Mouse (Mus musculus) lung, embryonic 14.5 days (tissue): Measurements from ENCODE around the gene Sdha. TPM values are rescaled to one million over a fixed set of nuclear protein-coding genes. Genes with fewer than 3 reads are reported as not detected.
A peak's percentile ranks its signal among the peaks of the same experiment; 100 is the strongest.

Experiments
- ATAC-seq: fragments of 200-750 bp; cut with Nextera tagmentation; 2 replicates; pipeline ENCODE4 v1.8.0; 2017; ENCODE audit warnings: mild to moderate bottlenecking, moderate TSS enrichment, moderate library complexity; ENCODE audit not compliant: insufficient read depth
- DNase-seq: peaks from one replicate; pipeline ENCODE4 v3.0.0-alpha.2; 2015
- H3K27ac ChIP-seq: fragments of 300-500 bp; sonication (generic); 2 replicates; pipeline ENCODE4 v1.5.1; 2014; ENCODE audit warnings: low read depth, mild to moderate bottlenecking, moderate library complexity
- H3K27me3 ChIP-seq: fragments of 300-500 bp; sonication (generic); 2 replicates; pipeline ENCODE4 v1.6.1; 2014; ENCODE audit warnings: low read length, control low read depth; ENCODE audit not compliant: insufficient read depth
- H3K36me3 ChIP-seq: fragments of 300-500 bp; sonication (generic); 2 replicates; pipeline ENCODE4 v1.6.1; 2014; ENCODE audit warnings: control low read depth; ENCODE audit not compliant: insufficient read depth
- H3K4me1 ChIP-seq: fragments of 300-500 bp; sonication (generic); 2 replicates; pipeline ENCODE4 v1.6.1; 2014; ENCODE audit warnings: antibody characterized with exemption, control low read depth; ENCODE audit not compliant: insufficient read depth
- H3K4me2 ChIP-seq: fragments of 300-500 bp; sonication (generic); 2 replicates; pipeline ENCODE4 v1.6.1; 2014; ENCODE audit warnings: mild to moderate bottlenecking
- H3K4me3 ChIP-seq: fragments of 300-500 bp; sonication (generic); 2 replicates; pipeline ENCODE4 v1.5.1; 2014; ENCODE audit warnings: low read depth, low read length
- H3K9ac ChIP-seq: fragments of 300-500 bp; sonication (generic); 2 replicates; pipeline ENCODE4 v1.6.1; 2014
- H3K9me3 ChIP-seq: fragments of 300-500 bp; sonication (generic); 2 replicates; pipeline ENCODE4 v1.6.1; 2016; ENCODE audit warnings: low read depth, low read length, control low read depth
- CTCF ChIP-seq: IDR thresholded peaks from 2 replicates; pipeline ENCODE4 v1.5.1; 2016; ENCODE audit warnings: antibody characterized with exemption, low read depth
- WGBS: fragments of 180-500 bp; shearing (Covaris S2); extraction: QIAGEN DNeasy Blood & Tissue Kit; methylation state at CpG from one replicate; pipeline ENCODE4 v1.1.7; 2014; 5-methylcytosine and 5-hydroxymethylcytosine counted together
- polyA plus RNA-seq: library from polyadenylated mRNA; unstranded; fragments of >200 nt; fragmentation: Nextera tagmentation; extraction: Ambion mirVana; gene quantifications from 2 replicates; pipeline ENCODE4 v1.2.1, GENCODE M21; 2014

Sdha gene
- polyA plus RNA-seq, 1 experiment from 2014 or later, result 242 TPM

- Histone ChIP-seq H3K4me2 (no peak overlapping the region), H3K27ac (no peak overlapping the region), H3K9me3 (no peaks in the 10 kb centered on the region), H3K4me1 (no peaks in the 10 kb centered on the region), H3K9ac (no peak overlapping the region), H3K4me3 (no peak overlapping the region), H3K36me3 (peaks cover 30% of the 10 kb centered on the region), H3K27me3 (no peaks in the 10 kb centered on the region)
- ATAC-seq, result no peak
- peak; percentile 39 for TF ChIP-seq CTCF
- no peak for DNase-seq
- 78% methylated on average over 10 of the region's 10 CpGs for WGBS
These were observed 47.7 kb downstream of the Sdha start for GRCm38 (mm10) chr13:74302050-74303037.

GRCm38 (mm10) chr13:74301607-74301984 lies 48.5 kb downstream of the Sdha start:
- ATAC-seq, result no peak; the same call in none of the 2 replicates
- no peak for TF ChIP-seq CTCF
- Histone ChIP-seq H3K36me3 (peaks cover 25% of the 10 kb centered on the region), H3K4me2 (no peak overlapping the region), H3K27me3 (no peaks in the 10 kb centered on the region), H3K9ac (no peak overlapping the region), H3K9me3 (no peaks in the 10 kb centered on the region), H3K4me3 (no peak overlapping the region), H3K4me1 (no peaks in the 10 kb centered on the region), H3K27ac (no peak overlapping the region)
- WGBS, result 69% methylated on average over 6 of the region's 6 CpGs
- DNase-seq, result no peak

- DNase-seq, result peak; percentile 88
- no peak overlapping the region for H3K4me2 ChIP-seq
- WGBS, result 39% methylated on average over 4 of the region's 4 CpGs
- H3K4me3 ChIP-seq, result no peak overlapping the region
- no peak overlapping the region for H3K9ac ChIP-seq
- H3K27ac ChIP-seq, result no peak overlapping the region
- ATAC-seq, result peak; percentile 81
- H3K4me1 ChIP-seq, result no peaks in the 10 kb centered on the region
- no peaks in the 10 kb centered on the region for H3K27me3 ChIP-seq
- TF ChIP-seq CTCF, result peak; percentile 94
- H3K36me3 ChIP-seq, result peaks cover 25% of the 10 kb centered on the region
- no peaks in the 10 kb centered on the region for H3K9me3 ChIP-seq
These were observed 49.0 kb downstream of the Sdha start for GRCm38 (mm10) chr13:74300925-74301606.

- WGBS, result 53% methylated on average over 7 of the region's 7 CpGs
- Histone ChIP-seq H3K4me3 (no peak overlapping the region), H3K4me2 (no peak overlapping the region), H3K4me1 (no peaks in the 10 kb centered on the region), H3K27ac (no peak overlapping the region), H3K9me3 (no peaks in the 10 kb centered on the region), H3K9ac (no peak overlapping the region), H3K27me3 (peaks cover 5% of the 10 kb centered on the region; the same call in 1 of the 2 replicates), H3K36me3 (no peaks in the 10 kb centered on the region)
- ATAC-seq, result no peak
- DNase-seq, result no peak
- TF ChIP-seq CTCF, result no peak
These were observed 53.7 kb downstream of the Sdha start for GRCm38 (mm10) chr13:74296376-74296775.

GRCm38 (mm10) chr13:74292167-74292566 lies 57.9 kb downstream of the Sdha start, which contains the start of gene Ahrr:
Gene Ahrr, minus strand, starts transcription at chr13:74292331.
- peak; percentile 91 for ATAC-seq
- peaks cover 5% of the 10 kb centered on the region; the same call in 1 of the 2 replicates for H3K27me3 ChIP-seq
- peak; percentile 64 for TF ChIP-seq CTCF
- no peaks in the 10 kb centered on the region for H3K36me3 ChIP-seq
- WGBS, result under 1% methylated on average over 27 of the region's 27 CpGs
- DNase-seq, result peak; percentile 73
- H3K9me3 ChIP-seq, result no peaks in the 10 kb centered on the region
- H3K27ac ChIP-seq, result no peak within 1 kb of the TSS
- no peaks in the 10 kb centered on the region for H3K4me1 ChIP-seq
- peak within 1 kb of the TSS; percentile 33; the same call in 1 of the 2 replicates for H3K9ac ChIP-seq
- H3K4me3 ChIP-seq, result peak within 1 kb of the TSS; percentile 19
- H3K4me2 ChIP-seq, result peak within 1 kb of the TSS; percentile 57

GRCm38 (mm10) chr13:74289646-74290045 lies 60.4 kb downstream of the Sdha start:
- ATAC-seq, result no peak
- no peak for DNase-seq
- Histone ChIP-seq H3K4me1 (no peaks in the 10 kb centered on the region), H3K9ac (no peak overlapping the region), H3K27me3 (peaks cover 5% of the 10 kb centered on the region; the same call in 1 of the 2 replicates), H3K27ac (no peak overlapping the region), H3K9me3 (no peaks in the 10 kb centered on the region), H3K36me3 (no peaks in the 10 kb centered on the region), H3K4me2 (no peak overlapping the region), H3K4me3 (no peak overlapping the region)
- TF ChIP-seq CTCF, result no peak
- 73% methylated on average over 5 of the region's 5 CpGs for WGBS

GRCm38 (mm10) chr13:74282299-74282698 lies 67.8 kb downstream of the Sdha start:
- WGBS, result 62% methylated on average over 2 of the region's 2 CpGs
- TF ChIP-seq CTCF, result no peak
- DNase-seq (no peak), ATAC-seq (no peak)
- Histone ChIP-seq H3K27me3 (no peaks in the 10 kb centered on the region), H3K9ac (no peak overlapping the region), H3K9me3 (no peaks in the 10 kb centered on the region), H3K4me2 (no peak overlapping the region), H3K27ac (no peak overlapping the region), H3K36me3 (no peaks in the 10 kb centered on the region), H3K4me3 (no peak overlapping the region), H3K4me1 (no peaks in the 10 kb centered on the region)
